Mouse (Mus musculus) neural tube, embryonic 13.5 days (tissue): Measurements from ENCODE around the gene Gtf3c5. TPM values are rescaled to one million over a fixed set of nuclear protein-coding genes. Genes with fewer than 3 reads are reported as not detected.
A peak's percentile ranks its signal among the peaks of the same experiment; 100 is the strongest.

Experiments used
- ATAC-seq: fragments of 200-750 bp; cut with Nextera tagmentation; 2 replicates; pipeline ENCODE4 v1.8.0; 2017; ENCODE audit warnings: low read depth, mild to moderate bottlenecking, moderate TSS enrichment, moderate library complexity
- H3K27ac ChIP-seq: fragments of 300-500 bp; sonication (generic); replicated peaks from 2 replicates; pipeline ENCODE4 v1.5.1; 2015; ENCODE audit warnings: moderate library complexity, mild to moderate bottlenecking, inconsistent platforms
- H3K27me3 ChIP-seq: fragments of 300-500 bp; sonication (generic); 2 replicates; pipeline ENCODE4 v1.6.1; 2015; ENCODE audit warnings: mild to moderate bottlenecking, inconsistent platforms
- H3K36me3 ChIP-seq: fragments of 300-500 bp; sonication (generic); 2 replicates; pipeline ENCODE4 v1.6.1; 2015; ENCODE audit warnings: mild to moderate bottlenecking, inconsistent platforms
- H3K4me1 ChIP-seq: fragments of 300-500 bp; sonication (generic); replicated peaks from 2 replicates; pipeline ENCODE4 v1.6.1; 2015; ENCODE audit warnings: inconsistent platforms
- H3K4me2 ChIP-seq: fragments of 300-500 bp; sonication (generic); 2 replicates; pipeline ENCODE4 v1.6.1; 2015; ENCODE audit warnings: inconsistent platforms, mild to moderate bottlenecking, moderate library complexity
- H3K4me3 ChIP-seq: fragments of 300-500 bp; sonication (generic); 2 replicates; pipeline ENCODE4 v1.5.1; 2015; ENCODE audit warnings: mild to moderate bottlenecking, inconsistent platforms
- H3K9ac ChIP-seq: fragments of 300-500 bp; sonication (generic); 2 replicates; pipeline ENCODE4 v1.6.1; 2015; ENCODE audit warnings: moderate library complexity, mild to moderate bottlenecking, inconsistent platforms
- H3K9me3 ChIP-seq: fragments of 300-500 bp; sonication (generic); 2 replicates; pipeline ENCODE4 v1.6.1; 2016; ENCODE audit warnings: inconsistent platforms
- WGBS: fragments of 180-500 bp; shearing (Covaris S2); methylation state at CpG from one replicate; pipeline ENCODE4 v1.1.7; 2015; 5-methylcytosine and 5-hydroxymethylcytosine counted together
- polyA plus RNA-seq: library from polyadenylated mRNA; unstranded; fragments of >200 nt; fragmentation: Nextera tagmentation; extraction: Ambion mirVana; gene quantifications from 2 replicates; pipeline ENCODE4 v1.2.1, GENCODE M21; 2015

The Gtf3c5 gene
- polyA plus RNA-seq, 1 experiment from 2014 or later = 43.5 TPM

DNA sequence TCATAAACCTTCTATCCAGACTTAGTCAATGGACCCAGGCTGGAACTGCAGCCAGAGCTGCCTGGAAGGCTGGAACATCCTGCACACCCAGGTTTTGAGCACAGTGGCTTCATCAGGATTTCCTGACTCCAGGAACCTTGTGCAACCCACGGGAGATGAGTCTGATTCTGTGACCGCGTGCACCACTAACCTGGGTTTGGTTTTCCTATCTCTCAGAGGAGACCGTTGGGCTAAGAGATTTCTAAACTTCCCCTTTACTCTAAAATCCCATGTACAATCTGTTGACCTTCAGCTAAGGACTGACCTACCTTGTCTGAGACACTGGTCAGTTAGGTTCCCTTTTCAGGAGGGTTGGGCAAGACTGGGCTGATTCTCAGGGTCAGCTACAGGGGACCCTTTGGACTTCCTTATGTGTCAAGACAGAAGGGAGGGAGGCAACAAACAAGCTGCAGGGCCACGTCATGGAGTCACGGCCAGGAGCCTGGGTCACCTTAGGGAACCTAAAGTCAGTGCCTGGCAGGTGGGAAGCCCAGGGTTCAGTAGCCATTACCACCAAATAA is 35.3 kb upstream of the Gtf3c5 start:
- H3K4me2 ChIP-seq = no peak overlapping the region
- WGBS = 88% methylated on average over 6 of the region's 6 CpGs
- peaks cover 34% of the 10 kb centered on the region for H3K27me3 ChIP-seq
- ATAC-seq = no peak
- H3K4me1 ChIP-seq = peaks cover 5% of the 10 kb centered on the region; the same call in 1 of the 2 replicates
- H3K36me3 ChIP-seq = no peaks in the 10 kb centered on the region
- no peak overlapping the region for H3K9ac ChIP-seq
- no peaks in the 10 kb centered on the region for H3K9me3 ChIP-seq
- no peak overlapping the region for H3K27ac ChIP-seq
- H3K4me3 ChIP-seq = no peak overlapping the region

- Histone ChIP-seq H3K27me3 (peaks cover 32% of the 10 kb centered on the region), H3K4me2 (no peak overlapping the region)
- 78% methylated on average over 8 of the region's 8 CpGs for WGBS
Measured at GRCm38 (mm10) chr2:28617498-28618486, 34.2 kb upstream of the Gtf3c5 start.

DNA sequence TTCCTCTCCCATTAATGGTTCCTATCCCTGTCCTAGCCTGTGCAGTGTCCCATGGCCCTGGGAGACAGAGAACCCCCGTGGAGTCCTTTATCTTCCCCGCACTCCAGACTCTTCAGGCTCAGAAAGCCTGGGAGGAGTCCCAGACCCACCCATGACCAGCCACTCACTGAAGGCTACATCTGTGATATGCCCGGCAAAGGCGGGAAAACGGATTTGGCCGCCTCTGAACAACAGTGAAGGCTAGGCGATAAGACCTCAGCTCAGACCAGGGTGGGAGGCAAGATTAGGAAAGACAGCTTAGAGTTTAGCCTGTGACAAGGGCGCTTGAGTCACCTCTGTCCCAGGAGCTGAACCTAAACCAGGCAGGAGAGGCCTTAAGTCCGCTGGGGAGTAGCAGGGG is 33.3 kb upstream of the Gtf3c5 start:
- Histone ChIP-seq H3K9me3 (no peaks in the 10 kb centered on the region), H3K36me3 (no peaks in the 10 kb centered on the region), H3K27me3 (peaks cover 23% of the 10 kb centered on the region), H3K9ac (no peak overlapping the region), H3K4me1 (peaks cover 4% of the 10 kb centered on the region; the same call in 1 of the 2 replicates), H3K4me2 (no peak overlapping the region), H3K27ac (no peak overlapping the region), H3K4me3 (no peak overlapping the region)
- no peak for ATAC-seq
- WGBS = 80% methylated on average over 9 of the region's 9 CpGs

More at GRCm38 (mm10) chr2:28617498-28618486, 34.2 kb upstream of the Gtf3c5 start:
- no peak overlapping the region for H3K4me3 ChIP-seq
- no peak for ATAC-seq
- peaks cover 5% of the 10 kb centered on the region; the same call in 1 of the 2 replicates for H3K4me1 ChIP-seq
- no peaks in the 10 kb centered on the region for H3K36me3 ChIP-seq
- H3K27ac ChIP-seq = no peak overlapping the region
- H3K9me3 ChIP-seq = no peaks in the 10 kb centered on the region
- H3K9ac ChIP-seq = no peak overlapping the region

DNA sequence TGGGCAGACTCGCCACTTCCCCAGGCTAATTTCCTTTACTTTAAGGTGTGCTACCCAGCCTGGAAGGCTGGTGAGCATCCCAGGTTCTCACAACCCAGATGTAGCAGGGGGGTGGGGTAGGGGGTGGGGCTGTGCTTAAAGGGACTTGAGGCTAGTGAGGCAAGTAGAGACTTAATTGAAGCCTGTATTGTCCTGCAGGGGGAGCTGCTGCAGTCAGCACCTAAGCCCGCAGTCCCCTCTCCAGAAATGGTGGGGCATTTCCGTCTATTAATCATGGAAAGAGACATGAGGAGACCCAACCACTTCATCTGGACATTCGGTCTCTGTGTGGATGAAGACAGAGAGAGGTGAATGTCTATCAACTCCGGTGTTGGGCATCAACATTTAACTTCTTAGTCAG is 32.8 kb upstream of the Gtf3c5 start:
- ATAC-seq = no peak
- H3K27me3 ChIP-seq = peaks cover 18% of the 10 kb centered on the region
- no peak overlapping the region for H3K4me2 ChIP-seq
- no peak overlapping the region for H3K4me3 ChIP-seq
- H3K4me1 ChIP-seq = no peaks in the 10 kb centered on the region
- no peak overlapping the region for H3K27ac ChIP-seq
- H3K9me3 ChIP-seq = no peaks in the 10 kb centered on the region
- no peaks in the 10 kb centered on the region for H3K36me3 ChIP-seq
- 37% methylated on average over 5 of the region's 5 CpGs for WGBS
- H3K9ac ChIP-seq = no peak overlapping the region

DNA sequence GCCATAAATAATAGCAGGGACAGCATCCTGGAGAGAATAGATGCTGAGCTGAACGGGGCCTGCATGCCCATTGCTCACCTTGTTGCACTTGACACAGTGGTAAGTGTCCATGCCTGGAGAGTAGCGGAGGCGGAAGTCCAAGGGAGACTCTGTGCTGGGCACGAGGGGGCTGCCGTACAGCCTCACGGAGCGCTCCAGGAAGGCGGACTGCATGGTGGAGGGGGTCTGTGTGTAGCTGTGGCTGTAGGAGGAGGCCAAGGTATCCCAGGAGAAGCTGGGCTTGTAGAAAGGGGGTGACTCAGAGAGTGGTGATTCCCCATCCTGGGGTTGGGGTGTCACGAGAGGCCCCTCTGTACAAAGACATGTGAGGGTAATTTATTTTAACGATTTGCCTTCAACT is 30.0 kb upstream of the Gtf3c5 start:
- Histone ChIP-seq H3K27ac (no peak overlapping the region), H3K4me3 (no peak overlapping the region), H3K9ac (no peak overlapping the region), H3K9me3 (no peaks in the 10 kb centered on the region), H3K36me3 (no peaks in the 10 kb centered on the region), H3K4me2 (no peak overlapping the region), H3K4me1 (no peaks in the 10 kb centered on the region), H3K27me3 (no peaks in the 10 kb centered on the region)
- WGBS = 91% methylated on average over 10 of the region's 10 CpGs
- ATAC-seq = no peak

DNA sequence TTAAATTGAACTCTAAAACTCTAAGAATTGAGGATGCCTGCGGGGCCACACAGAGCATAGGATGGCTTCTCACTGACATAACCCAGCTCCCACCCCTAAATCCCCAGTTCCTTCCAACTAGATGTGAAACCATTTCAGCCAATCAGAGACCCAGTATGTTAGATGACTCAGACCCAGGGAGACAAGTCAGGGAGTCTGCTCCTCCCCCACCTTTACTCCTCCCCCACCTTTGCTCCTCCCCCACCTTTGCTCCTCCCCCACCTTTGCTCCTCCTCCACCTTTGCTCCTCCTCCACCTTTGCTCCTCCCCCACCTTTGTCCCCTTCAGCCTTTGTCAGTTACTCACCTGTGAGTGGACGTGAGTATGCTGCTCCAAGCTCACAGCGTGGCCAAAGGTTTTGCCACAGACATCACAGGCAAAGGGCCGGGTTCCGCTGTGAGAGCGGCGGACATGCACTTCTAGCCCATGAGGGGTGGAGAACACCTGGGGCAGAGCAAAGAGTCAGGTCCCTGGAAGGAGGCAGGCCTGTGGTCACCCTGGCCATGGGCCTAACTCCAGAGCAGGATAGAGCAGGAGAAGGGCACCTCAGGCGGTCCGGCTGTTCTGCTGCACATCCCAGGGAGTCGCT is 29.0 kb upstream of the Gtf3c5 start:
- no peak for ATAC-seq

DNA sequence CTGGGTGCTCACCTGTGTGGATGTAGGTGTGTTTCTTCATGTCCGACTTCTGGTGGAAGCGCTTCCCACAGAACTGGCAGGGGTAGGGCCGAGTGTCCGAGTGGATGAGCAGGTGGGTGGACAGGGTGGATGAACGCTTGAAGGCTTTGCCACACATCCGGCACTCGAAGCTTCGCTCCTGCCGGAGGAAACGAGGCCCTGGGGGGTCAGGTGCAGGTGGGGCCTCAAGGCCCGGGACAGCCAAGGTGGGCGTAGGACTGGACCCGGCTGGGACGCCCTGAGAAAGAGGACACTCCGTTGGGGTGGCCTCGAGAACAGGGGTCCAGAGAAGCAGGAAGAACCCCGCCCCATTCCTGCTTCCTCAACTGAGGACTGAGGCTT is 27.8 kb upstream of the Gtf3c5 start:
- Histone ChIP-seq H3K36me3 (no peaks in the 10 kb centered on the region), H3K9me3 (no peaks in the 10 kb centered on the region), H3K4me2 (no peak overlapping the region), H3K4me3 (no peak overlapping the region), H3K27me3 (no peaks in the 10 kb centered on the region), H3K4me1 (no peaks in the 10 kb centered on the region), H3K27ac (no peak overlapping the region), H3K9ac (no peak overlapping the region)
- 84% methylated on average over 17 of the region's 17 CpGs for WGBS
- ATAC-seq = no peak

More for the DNA sequence above, 29.0 kb upstream of the Gtf3c5 start:
- H3K4me2 ChIP-seq = no peak overlapping the region
- no peak overlapping the region for H3K27ac ChIP-seq
- no peak overlapping the region for H3K4me3 ChIP-seq
- no peaks in the 10 kb centered on the region for H3K9me3 ChIP-seq
- 62% methylated on average over 10 of the region's 10 CpGs for WGBS
- H3K36me3 ChIP-seq = no peaks in the 10 kb centered on the region
- H3K27me3 ChIP-seq = no peaks in the 10 kb centered on the region
- H3K9ac ChIP-seq = no peak overlapping the region
- no peaks in the 10 kb centered on the region for H3K4me1 ChIP-seq

DNA sequence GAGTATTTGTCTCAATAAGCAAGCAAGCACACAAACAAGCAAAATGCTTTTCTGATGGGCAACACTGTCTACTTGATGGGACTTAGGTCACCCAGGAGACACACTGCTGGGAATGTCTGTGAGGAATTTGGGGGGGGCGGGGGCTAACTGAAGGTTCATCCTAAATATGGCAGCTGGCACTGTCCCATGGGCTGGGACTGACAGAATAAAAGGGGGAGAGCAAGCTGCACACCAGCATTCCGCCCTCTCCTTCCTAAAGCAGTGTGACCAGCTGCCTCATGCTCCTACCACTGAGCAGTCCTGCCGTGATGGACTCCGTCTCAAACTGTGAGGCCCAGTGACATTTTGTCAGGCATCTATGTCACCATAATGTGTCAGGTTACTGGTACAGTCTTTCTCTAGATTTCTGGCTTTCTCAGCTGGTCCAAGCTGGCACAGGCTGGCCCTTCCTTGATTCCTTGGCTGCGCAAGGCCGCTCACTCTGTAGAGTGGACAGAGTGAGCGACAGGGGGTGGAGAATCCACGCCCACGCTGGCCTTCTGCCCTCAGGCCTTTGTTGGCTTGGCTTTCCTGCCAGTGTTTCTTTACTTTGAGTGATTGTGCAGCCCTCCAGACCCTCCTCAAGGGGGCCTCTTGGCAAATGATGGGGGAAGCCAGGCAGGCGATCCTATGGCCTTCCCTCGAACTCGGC is 27.3 kb upstream of the Gtf3c5 start:
- 75% methylated on average over 12 of the region's 12 CpGs for WGBS
- Histone ChIP-seq H3K9ac (no peak overlapping the region), H3K36me3 (no peaks in the 10 kb centered on the region), H3K27me3 (no peaks in the 10 kb centered on the region), H3K4me1 (peaks cover 3% of the 10 kb centered on the region), H3K27ac (no peak overlapping the region), H3K4me3 (no peak overlapping the region), H3K4me2 (no peak overlapping the region), H3K9me3 (no peaks in the 10 kb centered on the region)
- ATAC-seq = no peak

- H3K4me3 ChIP-seq = no peak overlapping the region
- H3K27ac ChIP-seq = no peak overlapping the region
- ATAC-seq = no peak
- no peaks in the 10 kb centered on the region for H3K36me3 ChIP-seq
- H3K4me2 ChIP-seq = no peak overlapping the region
- H3K9ac ChIP-seq = no peak overlapping the region
- H3K9me3 ChIP-seq = no peaks in the 10 kb centered on the region
- WGBS = 89% methylated on average over 10 of the region's 10 CpGs
- H3K4me1 ChIP-seq = peaks cover 4% of the 10 kb centered on the region
- no peaks in the 10 kb centered on the region for H3K27me3 ChIP-seq
Measured at GRCm38 (mm10) chr2:28609851-28610250, 26.3 kb upstream of the Gtf3c5 start.

DNA sequence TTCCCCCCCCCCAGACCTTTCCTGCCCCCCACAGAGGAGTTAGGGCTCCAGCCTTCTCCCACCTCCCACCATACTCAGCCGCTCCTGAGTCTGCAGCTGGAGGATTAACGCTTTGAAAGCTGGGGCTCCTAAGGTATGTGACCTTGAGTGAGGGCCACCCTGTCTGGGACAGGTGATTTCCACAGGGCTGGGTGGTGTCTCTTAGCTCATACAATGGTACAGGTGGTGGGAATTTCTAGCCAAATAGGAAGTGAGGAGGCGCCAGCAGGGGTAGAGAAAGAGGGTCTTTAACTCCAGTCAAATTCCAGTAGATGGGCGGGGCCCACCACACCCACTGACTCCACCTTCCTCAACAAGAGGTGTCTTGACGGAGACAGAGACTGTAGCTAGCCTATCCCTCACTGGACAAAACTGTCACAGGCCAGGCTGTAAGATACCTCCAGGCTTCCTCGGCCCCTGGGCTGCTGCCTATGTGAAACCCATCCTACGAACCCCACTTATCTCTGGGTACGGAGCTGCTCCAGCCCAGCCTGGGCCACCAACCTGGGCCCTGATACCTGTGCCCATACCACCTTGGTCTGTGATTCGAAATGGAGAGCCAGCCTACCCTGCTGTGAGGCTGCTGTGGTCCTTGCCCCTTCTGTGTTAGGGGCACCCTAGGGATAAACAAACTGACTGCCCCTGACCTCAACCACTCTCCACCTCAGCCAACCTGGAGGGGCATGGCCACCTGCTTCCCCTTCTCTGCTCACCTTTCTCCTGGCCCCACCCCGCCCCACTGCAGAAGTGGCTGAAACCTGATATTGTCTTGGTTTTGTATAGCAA is 24.0 kb upstream of the Gtf3c5 start:
- Histone ChIP-seq H3K27me3 (no peaks in the 10 kb centered on the region), H3K4me1 (peaks cover 4% of the 10 kb centered on the region), H3K9me3 (no peaks in the 10 kb centered on the region), H3K4me2 (no peak overlapping the region), H3K4me3 (no peak overlapping the region), H3K9ac (no peak overlapping the region), H3K36me3 (no peaks in the 10 kb centered on the region), H3K27ac (no peak overlapping the region)
- 44% methylated on average over 10 of the region's 10 CpGs for WGBS
- peak; percentile 27; the same call in 1 of the 2 replicates for ATAC-seq

GRCm38 (mm10) chr2:28606601-28607340 is 23.2 kb upstream of the Gtf3c5 start:
- H3K4me2 ChIP-seq = no peak overlapping the region
- no peaks in the 10 kb centered on the region for H3K36me3 ChIP-seq
- WGBS = 64% methylated on average over 8 of the region's 8 CpGs
- peaks cover 4% of the 10 kb centered on the region for H3K4me1 ChIP-seq
- H3K9me3 ChIP-seq = no peaks in the 10 kb centered on the region
- no peak overlapping the region for H3K27ac ChIP-seq
- ATAC-seq = no peak
- H3K4me3 ChIP-seq = no peak overlapping the region
- H3K27me3 ChIP-seq = no peaks in the 10 kb centered on the region
- H3K9ac ChIP-seq = no peak overlapping the region
